Mouse (Mus musculus): ENCODE measurements around the gene Pelp1.

DNA sequence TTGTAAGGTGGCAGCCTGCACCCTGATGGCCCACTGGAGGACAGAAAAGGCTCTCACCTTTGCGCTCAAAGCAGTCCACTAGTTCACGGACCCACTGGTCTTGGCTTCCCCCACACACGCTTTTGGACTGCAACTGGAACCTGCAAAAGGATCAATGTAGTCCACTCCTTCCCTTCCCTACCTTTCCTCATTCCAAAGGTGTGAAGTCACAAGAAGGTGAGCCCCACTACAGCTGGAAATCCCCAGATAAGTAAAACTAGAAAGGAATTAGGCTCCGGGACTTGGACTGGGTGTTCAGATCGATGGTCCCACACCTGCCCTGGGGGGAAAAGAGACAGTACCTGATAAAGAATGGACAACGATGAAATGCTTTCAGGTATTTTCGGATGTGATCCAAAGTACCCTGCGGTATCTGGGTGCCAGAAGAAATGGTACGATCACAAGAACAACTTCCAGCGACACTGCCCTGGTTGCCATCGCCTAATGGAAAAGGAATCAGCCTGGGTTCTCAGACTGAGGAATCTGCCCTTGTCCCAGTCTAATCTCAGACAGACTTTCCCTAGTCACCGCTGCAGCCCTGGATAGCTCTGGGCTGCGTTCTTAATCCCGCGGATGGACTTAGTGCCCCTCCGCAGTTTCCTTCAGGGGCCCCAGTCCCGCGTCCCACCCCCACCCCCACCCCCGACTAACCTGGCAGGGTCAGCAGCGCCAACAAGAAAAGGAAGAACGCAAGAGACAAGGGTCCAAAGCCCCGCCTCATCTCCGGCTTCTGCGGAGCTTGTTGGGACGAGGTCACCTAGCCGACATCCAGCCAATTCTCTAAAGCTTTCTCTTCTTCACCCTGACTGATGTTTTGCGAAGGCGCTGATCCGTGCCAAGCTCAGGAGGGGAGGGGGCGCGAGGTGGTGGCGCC, 49.1 kb upstream of the Pelp1 start, which contains the start of gene Zmynd15:
- no peak for TF ChIP-seq CTCF (IDR thresholded peaks at IDR 0.05; ENCODE audit: low read depth)
- TF ChIP-seq EP300 (IDR thresholded peaks at IDR 0.05; ENCODE audit: low read depth), result no peak

Data from liver, embryonic 14.5 days (tissue).